Mouse (Mus musculus) spleen, adult 18-20 months (tissue): ENCODE data around the gene Cpvl.

ENCODE experiments used
- DNase-seq, 2 experiments: peaks; one replicate each; pipeline ENCODE4 v3.0.0; 2022; ENCODE audit warnings: mixed read lengths in 2 of 2

The Cpvl gene

DNA sequence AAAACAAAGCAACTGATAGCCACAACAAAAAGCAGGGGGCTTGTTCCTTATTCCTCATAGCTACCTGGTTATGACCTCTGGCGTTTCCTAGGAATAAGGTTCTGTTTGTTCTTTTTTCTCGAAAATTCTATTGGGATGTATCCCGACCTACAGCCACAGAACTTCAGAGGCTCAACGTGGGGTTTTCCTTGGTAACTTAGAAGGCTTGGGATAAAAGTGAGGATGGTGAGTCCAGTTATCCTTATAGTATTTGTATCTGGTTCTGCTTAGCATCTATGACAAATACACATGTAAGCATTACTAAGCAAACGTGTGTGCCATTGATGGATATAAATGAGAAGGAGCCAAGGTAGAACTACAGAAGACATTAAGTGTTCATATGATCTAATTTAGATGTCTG, at the start of gene Cpvl:
Gene Cpvl (minus strand): TSS at position 101 of the 400 bp plus-strand sequence.
- no peak for DNase-seq

DNA sequence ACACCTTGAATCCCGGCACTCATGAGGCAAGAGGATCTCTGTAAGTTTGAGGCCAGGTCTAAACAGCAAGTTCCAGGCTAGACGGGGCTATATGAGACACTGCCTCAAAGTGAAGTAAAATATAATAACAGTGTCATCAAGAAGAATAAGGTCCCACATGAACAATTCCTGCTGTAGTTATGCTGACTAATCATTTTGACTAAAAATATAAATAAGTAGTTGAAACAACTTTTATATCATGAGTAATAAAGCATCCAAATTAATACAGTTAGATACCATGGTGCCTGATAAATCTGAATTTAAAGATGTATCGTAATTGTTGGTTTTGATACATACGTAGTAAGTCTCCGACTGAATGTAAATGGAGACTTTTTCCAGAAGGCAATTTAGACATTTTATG, 45.4 kb upstream of the Cpvl start:
- DNase-seq: no peak

- DNase-seq: peak in 1 of 2 experiments; percentile 2
Observed at GRCm38 (mm10) chr6:54021123-54021789, 42.8 kb upstream of the Cpvl start.

- DNase-seq: no peak
Observed at GRCm38 (mm10) chr6:54018861-54019260, 40.4 kb upstream of the Cpvl start.

DNA sequence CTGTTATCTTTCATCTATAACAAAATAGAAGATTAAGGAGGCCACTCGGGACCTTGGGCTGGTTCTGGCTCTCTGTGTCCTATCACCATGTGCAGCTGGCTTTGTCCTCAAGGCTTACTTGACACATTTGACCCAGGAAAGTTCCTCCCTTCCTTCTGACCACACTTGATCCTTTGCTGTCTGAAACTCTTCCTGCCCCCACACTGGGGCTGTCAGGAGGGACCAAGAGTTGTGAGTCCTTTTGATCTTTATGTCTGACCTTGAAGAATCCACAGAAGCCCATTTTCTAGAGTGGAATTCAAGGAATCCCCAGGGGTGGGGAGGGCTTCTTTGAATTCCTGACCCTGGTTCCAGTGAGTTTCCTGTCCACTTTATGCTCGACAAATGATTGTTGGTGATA, 39.6 kb upstream of the Cpvl start:
- no peak for DNase-seq

DNA sequence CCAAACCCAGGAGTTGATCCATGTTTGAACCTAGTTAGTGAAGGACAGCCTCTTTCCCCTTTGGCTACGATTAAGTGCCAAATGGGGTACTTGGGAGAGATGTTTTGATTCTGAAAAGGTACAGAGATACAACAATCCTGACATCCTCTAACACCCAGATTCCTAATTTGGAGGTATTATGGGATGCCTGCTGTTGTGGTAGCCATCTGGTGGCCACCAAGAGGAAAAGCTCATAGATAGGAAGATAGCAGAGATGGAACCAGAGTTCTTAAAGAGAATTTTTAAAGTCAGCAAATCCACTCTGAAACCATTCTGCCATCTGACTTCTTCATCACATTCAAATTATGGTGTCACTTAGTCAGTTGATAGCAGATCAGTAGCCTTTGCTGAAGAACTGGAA, 33.7 kb upstream of the Cpvl start:
- DNase-seq: no peak

DNA sequence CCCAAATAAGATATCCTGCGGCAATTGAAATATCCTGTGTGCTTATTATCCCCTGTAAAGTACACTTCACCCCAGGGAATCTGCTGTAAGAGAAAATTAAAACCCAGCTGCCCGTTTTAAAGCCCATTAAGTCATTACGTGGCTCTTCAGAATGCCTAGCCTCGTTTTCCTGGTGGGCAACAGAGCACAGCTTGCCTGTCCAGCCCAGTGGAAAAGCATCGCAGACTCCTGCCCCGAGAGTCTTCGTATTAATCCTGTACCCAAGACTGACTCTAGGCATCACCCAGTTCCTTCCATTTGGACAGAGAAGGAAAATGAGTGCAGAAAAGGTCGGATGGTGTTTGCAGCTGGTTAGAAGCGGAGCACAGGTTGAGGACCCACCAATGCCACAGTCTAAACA, 31.9 kb upstream of the Cpvl start:
- DNase-seq: no peak

GRCm38 (mm10) chr6:54009293-54009692, 30.8 kb upstream of the Cpvl start:
- no peak for DNase-seq

- DNase-seq: no peak
Observed at GRCm38 (mm10) chr6:54008448-54009120, 30.1 kb upstream of the Cpvl start.

- DNase-seq: no peak
Observed at GRCm38 (mm10) chr6:54005302-54005701, 26.8 kb upstream of the Cpvl start.

DNA sequence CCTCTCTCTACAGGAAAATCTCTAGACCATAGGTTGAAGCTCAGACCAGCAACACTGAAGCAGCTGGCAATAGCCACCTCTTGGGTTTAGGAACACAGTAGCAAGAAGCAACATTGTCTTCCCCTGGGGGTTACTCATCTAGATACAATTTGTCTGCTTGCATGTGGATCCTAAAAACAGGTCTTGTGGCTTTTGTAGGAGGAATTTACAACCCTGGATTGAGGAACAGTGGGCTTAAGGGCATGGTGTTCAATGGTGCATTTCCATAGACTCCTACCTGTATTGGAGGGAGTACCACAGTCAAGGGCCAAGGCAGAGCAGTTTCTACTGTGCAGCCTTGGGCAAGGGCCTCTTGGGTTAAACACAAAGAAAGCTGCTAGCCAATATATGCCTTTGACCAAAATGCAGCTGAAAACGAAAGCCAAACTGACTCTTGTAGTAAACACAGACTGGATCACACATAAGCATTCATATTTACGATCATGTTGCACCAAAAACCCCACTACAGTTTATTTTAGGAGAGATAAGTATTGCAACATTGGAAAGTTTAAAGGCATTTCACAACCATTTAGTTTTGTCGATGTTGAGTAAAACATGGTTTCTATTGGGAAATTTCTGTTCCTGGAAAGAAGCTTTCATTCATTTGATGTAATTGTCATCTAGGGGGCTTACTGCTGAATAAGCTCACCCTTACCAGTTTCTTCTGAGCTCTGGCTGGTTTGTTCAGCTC, 17.9 kb upstream of the Cpvl start:
- DNase-seq: no peak

DNA sequence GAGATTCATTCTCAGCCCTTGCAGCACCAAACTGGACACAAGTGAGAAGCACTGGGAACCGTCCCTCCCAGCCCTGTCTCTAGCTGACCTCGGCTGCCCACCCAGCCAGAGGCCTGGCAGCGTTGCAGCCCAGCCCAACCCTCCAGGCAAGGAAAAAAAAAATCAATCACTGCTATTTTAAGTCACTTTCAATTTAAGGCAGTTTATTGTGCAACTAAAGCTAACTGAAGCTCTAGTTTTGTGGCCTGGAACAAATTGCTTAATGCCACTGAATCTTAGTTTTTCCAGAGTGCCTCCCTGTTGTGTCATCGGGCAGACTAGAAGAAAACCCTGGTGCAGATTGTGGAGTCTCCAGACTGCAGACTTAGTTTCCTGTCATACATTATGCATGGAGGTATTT, 17.0 kb upstream of the Cpvl start:
- DNase-seq: no peak

DNA sequence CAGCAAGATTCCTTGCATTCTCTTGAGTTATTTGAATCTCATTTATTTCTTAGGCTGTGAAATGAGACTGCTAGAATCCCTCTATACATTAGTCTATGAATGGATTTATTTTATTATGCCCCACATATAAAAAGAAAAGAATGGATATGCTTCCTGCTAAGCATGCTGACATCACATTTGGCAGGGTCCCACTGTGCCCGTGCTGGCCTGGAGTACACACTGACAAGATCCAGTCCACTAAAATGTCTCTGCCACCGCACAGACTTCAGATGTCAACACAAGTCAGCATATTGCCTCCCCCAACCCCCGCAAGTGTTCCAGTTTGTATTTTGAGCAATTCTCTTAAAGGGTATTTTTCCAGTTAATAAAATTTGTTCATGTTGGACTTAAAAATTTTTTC, 13.9 kb upstream of the Cpvl start:
- no peak for DNase-seq

DNA sequence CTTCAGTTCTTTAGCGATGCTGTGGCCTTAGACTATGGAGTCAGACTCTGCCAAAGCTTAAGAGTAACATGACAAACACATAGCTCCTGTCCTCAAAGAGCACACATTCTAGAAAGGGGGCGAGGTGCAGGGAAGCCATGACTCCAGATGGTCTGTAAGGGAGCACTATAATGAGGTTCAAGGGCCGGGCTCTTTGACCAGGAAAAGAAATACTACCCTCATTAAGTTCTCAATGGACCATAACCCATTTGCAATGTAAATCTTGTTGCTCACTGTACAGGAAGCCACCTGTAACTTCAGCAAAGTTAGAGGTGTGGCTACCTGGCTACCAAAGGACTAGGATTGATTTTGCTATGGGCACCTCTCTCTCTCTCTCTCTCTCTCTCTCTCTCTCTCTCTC, 8.8 kb upstream of the Cpvl start:
- no peak for DNase-seq

DNA sequence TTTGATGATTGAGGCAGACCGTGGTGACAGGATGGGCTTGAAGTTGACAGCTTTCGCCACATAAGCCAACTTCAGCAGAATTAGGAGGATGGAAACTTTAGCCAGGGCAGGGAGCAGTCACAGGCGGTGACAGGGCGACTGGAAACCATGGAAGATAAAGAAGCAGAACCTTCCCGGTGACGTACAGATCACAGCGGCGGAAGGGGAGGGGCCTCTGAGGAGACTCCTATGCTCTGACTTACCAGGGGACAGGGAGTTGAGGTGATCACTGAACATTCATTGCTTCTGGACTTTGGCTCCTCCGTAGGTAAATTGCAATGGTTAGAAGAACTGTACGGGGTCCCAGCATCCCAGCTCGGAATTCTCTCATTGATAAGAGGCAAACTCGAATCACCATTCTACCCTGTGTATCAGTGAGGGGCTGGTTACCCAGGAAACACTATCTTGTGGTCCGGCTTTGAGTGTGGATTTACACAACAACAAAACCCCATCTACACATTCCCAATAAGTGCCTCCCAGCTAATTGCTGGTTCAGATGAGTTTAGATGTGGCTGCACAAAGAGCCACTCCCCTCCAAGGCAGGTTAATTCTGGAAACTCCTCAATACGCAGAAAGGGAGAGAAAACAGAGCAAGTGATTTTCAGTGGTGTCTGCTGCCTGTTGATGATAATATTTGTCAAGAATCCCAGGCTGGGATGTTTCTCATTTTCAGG, 8.0 kb upstream of the Cpvl start:
- DNase-seq: no peak

GRCm38 (mm10) chr6:53983820-53984219, 5.3 kb upstream of the Cpvl start:
- no peak for DNase-seq

- no peak for DNase-seq
Observed at GRCm38 (mm10) chr6:53982612-53983011, 4.1 kb upstream of the Cpvl start.

DNA sequence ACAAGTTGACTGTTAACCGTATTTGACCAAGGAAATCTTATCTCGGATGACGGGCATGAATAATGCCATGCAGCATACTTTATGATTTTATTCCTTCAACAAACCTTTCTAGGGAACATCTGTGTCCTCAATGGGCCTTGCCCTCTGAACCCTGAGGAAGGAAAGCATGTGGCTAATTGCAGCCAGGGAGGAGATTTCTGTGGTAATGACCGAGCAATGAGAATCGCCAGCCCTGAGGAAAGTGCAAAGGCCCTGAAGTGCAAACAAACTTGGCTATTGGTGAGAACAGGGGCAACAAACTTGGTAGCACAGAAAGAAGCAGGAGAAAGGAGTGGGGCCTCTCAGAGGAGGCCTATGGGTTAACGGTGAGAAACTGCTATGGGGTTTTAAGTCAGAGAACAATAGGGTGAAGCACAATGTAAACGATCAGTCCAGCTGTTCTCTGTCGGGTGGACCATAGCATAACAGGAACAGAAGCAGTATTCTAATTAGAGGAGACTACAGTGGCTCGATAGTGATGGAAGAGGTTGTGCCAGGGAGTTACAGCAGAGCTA, 3.7 kb upstream of the Cpvl start:
- DNase-seq: no peak

DNA sequence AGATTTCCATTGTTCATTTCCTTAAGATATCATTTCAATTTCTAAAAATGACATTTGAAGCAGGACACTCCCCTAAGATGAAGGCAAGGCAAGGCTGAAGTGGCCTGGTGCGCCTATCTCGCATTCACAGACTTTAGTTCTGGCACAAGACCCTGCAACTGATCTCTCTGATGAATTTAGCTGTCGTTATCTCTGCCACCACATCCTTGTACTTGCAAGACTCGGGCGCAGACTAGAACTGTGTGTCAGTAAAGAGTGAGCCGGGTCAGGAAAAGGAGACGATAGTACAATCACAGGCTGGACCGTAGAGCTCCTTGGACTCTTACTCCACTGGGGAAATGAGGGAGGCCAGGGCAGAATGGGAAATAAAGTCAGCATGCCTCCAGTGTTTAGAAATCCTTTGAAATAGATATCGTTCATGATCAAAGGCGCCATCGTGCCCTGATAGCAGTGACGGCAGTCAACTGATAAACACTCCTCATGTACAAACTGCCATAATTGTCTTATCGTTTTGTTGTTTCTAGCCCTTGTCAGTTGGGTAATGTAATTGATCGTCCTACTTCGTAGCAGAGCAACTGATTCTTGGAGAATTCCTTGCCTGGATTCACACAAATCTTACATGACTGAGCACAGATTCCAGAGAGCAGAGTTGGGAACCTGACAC, 2.5 kb upstream of the Cpvl start:
- DNase-seq: no peak

DNA sequence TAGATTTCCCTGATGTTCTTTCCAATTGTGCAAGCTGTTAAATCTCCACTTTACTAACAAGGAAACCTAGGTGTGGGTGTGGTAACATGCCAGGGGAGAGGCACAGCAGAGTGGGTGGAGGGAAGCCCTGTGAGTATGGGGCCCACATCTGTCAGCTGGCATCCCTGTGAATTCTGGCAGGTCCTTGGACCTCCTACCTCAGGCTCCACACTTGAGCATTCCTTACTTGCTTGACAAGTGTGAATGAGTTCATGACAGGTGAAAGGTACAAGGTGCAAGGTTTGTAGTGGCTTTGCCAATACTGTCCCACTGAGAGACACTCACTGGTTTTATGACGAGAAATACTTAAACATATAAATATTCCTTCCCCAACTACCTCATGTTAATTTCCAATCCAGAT, 4.4 kb downstream of the Cpvl start:
- no peak for DNase-seq

DNA sequence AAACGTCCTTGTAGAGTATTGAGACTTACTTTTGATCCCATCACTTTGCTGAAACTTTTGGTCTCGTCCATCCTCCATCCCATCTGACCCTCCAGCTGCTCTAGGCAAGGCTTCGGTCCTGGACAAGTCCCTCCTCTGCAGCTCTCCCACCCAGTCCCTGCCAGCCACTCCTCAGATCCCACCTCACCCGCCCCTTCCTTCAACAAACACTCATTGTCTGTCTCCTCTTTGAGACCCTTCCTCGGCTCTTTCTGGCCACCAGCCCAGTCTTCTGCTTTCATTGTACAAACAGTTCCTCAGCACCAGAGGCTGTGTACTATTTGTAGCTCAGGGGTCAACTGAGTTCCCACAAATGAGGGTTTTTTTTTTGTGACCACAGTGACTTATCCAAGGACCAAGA, 5.0 kb downstream of the Cpvl start:
- no peak for DNase-seq

GRCm38 (mm10) chr6:53972238-53972743, 6.2 kb downstream of the Cpvl start:
- no peak for DNase-seq
